Mouse (Mus musculus) embryonic facial prominence, embryonic 13.5 days (tissue): ENCODE measurements around the gene Fgf2. TPM values are rescaled to one million over a fixed set of nuclear protein-coding genes. Genes with fewer than 3 reads are reported as not detected.

Experiments
- ATAC-seq: fragments of 200-750 bp; cut with Nextera tagmentation; 2 replicates; pipeline ENCODE4 v1.8.0; 2017; ENCODE audit warnings: low read depth; ENCODE audit not compliant: insufficient number of reproducible peaks, insufficient read depth, low FRiP score, low TSS enrichment
- H3K27ac ChIP-seq: fragments of 300-500 bp; sonication (generic); 2 replicates; pipeline ENCODE4 v1.5.1; 2015; ENCODE audit warnings: moderate library complexity, mild to moderate bottlenecking, inconsistent platforms
- H3K27me3 ChIP-seq: fragments of 300-500 bp; sonication (generic); 2 replicates; pipeline ENCODE4 v1.6.1; 2015; ENCODE audit warnings: mild to moderate bottlenecking, inconsistent platforms
- H3K36me3 ChIP-seq: fragments of 300-500 bp; sonication (generic); 2 replicates; pipeline ENCODE4 v1.6.1; 2015; ENCODE audit warnings: mild to moderate bottlenecking, inconsistent platforms
- H3K4me1 ChIP-seq: fragments of 300-500 bp; sonication (generic); 2 replicates; pipeline ENCODE4 v1.6.1; 2015; ENCODE audit warnings: inconsistent platforms
- H3K4me2 ChIP-seq: fragments of 300-500 bp; sonication (generic); 2 replicates; pipeline ENCODE4 v1.6.1; 2015; ENCODE audit warnings: moderate library complexity, mild to moderate bottlenecking, inconsistent platforms
- H3K4me3 ChIP-seq: fragments of 300-500 bp; sonication (generic); 2 replicates; pipeline ENCODE4 v1.5.1; 2015; ENCODE audit warnings: mild to moderate bottlenecking, inconsistent platforms
- H3K9ac ChIP-seq: fragments of 300-500 bp; sonication (generic); 2 replicates; pipeline ENCODE4 v1.6.1; 2015; ENCODE audit warnings: mild to moderate bottlenecking, inconsistent platforms
- H3K9me3 ChIP-seq: fragments of 300-500 bp; sonication (generic); 2 replicates; pipeline ENCODE4 v1.6.1; 2016; ENCODE audit warnings: inconsistent platforms
- WGBS: fragments of 180-500 bp; shearing (Covaris S2); methylation state at CpG from one replicate; pipeline ENCODE4 v1.1.7; 2015; ENCODE audit warnings: mixed read lengths; 5-methylcytosine and 5-hydroxymethylcytosine counted together
- polyA plus RNA-seq: library from polyadenylated mRNA; unstranded; fragments of >200 nt; fragmentation: Nextera tagmentation; extraction: Ambion mirVana; gene quantifications from 2 replicates; pipeline ENCODE4 v1.2.1, GENCODE M21; 2015

The Fgf2 gene
- polyA plus RNA-seq, 1 experiment from 2014 or later, result 4.7 TPM

DNA sequence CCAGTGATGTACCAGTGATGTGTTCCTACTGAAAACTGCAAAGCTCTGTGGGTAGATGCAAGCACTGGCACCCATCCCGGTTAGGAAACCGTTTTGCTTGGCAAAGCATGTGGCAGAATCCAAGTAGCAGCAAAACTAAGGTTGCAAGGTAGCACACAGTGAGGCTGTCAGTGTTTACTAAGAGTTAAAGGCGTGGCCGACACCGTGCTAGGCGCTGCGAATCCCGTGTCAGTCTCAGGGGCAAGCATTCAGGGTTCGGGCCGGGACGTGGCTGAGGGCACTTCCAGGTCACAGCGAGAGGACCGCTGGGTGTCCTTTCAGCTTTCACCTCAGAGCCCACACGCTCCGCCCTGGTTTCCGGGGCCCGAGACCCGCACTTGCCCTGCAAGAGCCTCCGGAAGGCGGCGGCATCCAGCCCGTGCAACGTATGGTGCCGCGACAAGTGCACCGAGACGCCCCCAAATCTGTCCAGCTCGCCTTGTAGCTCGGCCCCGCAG, 70.9 kb downstream of the Fgf2 start:
- H3K4me1 ChIP-seq, result peaks cover 20% of the 10 kb centered on the region
- ATAC-seq, result no peak
- WGBS, result under 1% methylated on average over 30 of the region's 30 CpGs

DNA sequence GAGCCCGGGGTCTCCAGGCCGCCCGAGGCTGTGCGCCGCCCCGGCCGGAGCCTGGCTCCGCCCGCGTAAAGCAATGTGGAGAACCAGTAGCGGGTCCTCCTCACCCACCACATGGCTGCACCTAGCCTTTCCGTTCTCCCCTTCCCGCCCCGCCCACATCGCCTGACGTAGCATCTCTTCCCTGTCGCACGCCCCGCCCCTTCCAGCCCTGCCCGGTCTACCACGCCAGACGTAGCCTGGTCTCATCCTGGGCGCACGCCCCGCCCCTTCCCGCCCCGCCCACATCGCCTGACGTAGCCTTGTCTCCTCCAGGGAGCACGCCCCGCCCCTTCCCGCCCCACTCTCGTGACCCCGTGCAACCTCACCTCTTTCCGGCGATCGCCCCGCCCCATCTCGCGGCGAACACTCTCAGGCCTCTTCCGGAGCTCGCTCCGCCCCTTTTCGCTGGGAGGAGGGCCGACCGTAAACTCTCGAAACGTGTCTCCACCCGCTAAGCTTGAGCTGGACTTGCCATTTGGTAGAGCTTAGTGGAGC, 71.4 kb downstream of the Fgf2 start, which contains the start of gene Spata5:
TSS of gene Spata5 (plus strand) at position 439 of the 534 bp plus-strand sequence.
- under 1% methylated on average over 48 of the region's 50 CpGs for WGBS
- Histone ChIP-seq H3K4me2 (peak within 1 kb of the TSS; percentile 89), H3K36me3 (no peaks in the 10 kb centered on the region)

More for the DNA sequence above, 70.9 kb downstream of the Fgf2 start:
- Histone ChIP-seq H3K27ac (peak overlapping the region; percentile 88), H3K9me3 (no peaks in the 10 kb centered on the region), H3K4me3 (peak overlapping the region; percentile 88), H3K4me2 (peak overlapping the region; percentile 75), H3K9ac (peak overlapping the region; percentile 84), H3K36me3 (no peaks in the 10 kb centered on the region), H3K27me3 (no peaks in the 10 kb centered on the region)

DNA sequence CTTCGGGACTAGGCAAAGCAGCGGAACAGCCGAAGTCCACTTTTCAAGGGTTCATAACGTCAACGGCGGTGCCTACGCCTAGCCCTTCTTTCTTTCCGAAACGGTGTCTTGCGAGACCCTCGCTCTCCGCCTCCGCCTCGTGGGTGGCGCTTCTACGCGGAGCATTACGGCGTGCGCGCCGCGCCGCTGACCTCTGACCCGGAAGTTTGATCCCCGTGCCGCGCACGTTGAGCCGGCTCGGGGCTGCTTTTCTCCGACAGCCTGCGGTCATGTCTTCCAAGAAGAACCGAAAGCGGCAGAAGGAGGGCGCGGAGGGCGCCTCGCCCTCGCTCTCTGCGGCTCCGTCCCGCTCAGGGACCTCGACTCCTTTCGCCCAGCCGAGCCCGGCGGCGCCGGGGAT, 71.9 kb downstream of the Fgf2 start, which contains the start of gene Nudt6:
TSS of gene Nudt6 (minus strand) at position 140 of the 400 bp plus-strand sequence.
- WGBS, result under 1% methylated on average over 50 of the region's 50 CpGs
- Histone ChIP-seq H3K9ac (peak within 1 kb of the TSS; percentile 89), H3K9me3 (no peaks in the 10 kb centered on the region), H3K36me3 (peaks cover 3% of the 10 kb centered on the region; the same call in 1 of the 2 replicates), H3K4me1 (peaks cover 17% of the 10 kb centered on the region), H3K4me3 (peak within 1 kb of the TSS; percentile 88), H3K4me2 (peak within 1 kb of the TSS; percentile 89), H3K27me3 (no peaks in the 10 kb centered on the region), H3K27ac (peak within 1 kb of the TSS; percentile 88)
- ATAC-seq, result peak; percentile 87

More for the DNA sequence above, 71.4 kb downstream of the Fgf2 start, which contains the start of gene Spata5:
- Histone ChIP-seq H3K4me1 (peaks cover 20% of the 10 kb centered on the region), H3K9ac (peak within 1 kb of the TSS; percentile 89), H3K27me3 (no peaks in the 10 kb centered on the region), H3K4me3 (peak within 1 kb of the TSS; percentile 88), H3K27ac (peak within 1 kb of the TSS; percentile 88), H3K9me3 (no peaks in the 10 kb centered on the region)
- ATAC-seq, result peak; percentile 97

DNA sequence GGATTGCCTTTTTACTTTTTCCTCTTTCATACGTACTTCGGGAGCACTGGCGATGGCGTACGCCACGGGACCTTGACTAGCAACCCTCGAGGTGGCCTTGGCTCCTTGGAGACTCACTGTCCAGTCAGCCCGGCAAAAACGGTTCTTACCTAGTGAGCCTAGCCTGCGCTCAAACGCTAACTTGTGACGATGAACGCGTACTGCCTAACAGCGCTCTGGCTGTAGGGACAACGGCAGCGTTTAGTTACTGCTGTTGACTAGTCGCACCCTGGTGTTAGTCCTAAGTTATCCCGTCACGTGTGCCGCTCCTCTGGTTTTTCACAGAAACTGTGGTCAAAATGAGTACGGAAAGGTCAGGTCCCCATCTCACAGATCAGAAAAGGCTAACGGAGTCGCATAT, 72.5 kb downstream of the Fgf2 start:
- Histone ChIP-seq H3K9me3 (no peaks in the 10 kb centered on the region), H3K27me3 (no peaks in the 10 kb centered on the region), H3K4me2 (peak overlapping the region; percentile 89), H3K4me3 (peak overlapping the region; percentile 88), H3K36me3 (peaks cover 7% of the 10 kb centered on the region), H3K4me1 (peaks cover 17% of the 10 kb centered on the region), H3K27ac (peak overlapping the region; percentile 88), H3K9ac (peak overlapping the region; percentile 89)
- no peak for ATAC-seq
- WGBS, result 0% methylated on average over 24 of the region's 24 CpGs

DNA sequence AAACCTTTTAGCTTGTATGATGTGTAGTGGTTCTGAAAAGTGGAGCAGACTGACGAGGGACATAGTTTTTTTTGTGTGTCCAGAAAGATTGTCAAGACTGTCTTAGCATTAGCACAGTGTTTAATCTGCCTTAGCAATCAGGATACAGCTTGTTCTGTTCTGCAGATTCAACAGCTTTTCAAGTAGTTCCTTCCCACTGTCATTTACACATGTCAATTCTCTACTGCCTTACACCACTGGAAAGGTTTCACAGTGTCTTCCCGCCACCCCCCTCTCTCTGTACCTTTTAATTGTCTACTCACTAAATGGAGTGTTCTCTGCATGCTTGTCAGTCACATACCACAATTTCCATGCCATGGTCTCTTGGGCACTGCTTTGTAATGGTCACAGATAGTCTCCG, 73.0 kb downstream of the Fgf2 start:
- H3K27me3 ChIP-seq, result no peaks in the 10 kb centered on the region
- H3K9me3 ChIP-seq, result no peaks in the 10 kb centered on the region
- no peak for ATAC-seq
- no peak overlapping the region for H3K27ac ChIP-seq
- peaks cover 10% of the 10 kb centered on the region for H3K36me3 ChIP-seq
- peak overlapping the region; percentile 89 for H3K9ac ChIP-seq
- H3K4me2 ChIP-seq, result peak overlapping the region; percentile 89
- peak overlapping the region; percentile 88 for H3K4me3 ChIP-seq
- 7% methylated on average over 3 of the region's 3 CpGs for WGBS
- peaks cover 17% of the 10 kb centered on the region for H3K4me1 ChIP-seq

DNA sequence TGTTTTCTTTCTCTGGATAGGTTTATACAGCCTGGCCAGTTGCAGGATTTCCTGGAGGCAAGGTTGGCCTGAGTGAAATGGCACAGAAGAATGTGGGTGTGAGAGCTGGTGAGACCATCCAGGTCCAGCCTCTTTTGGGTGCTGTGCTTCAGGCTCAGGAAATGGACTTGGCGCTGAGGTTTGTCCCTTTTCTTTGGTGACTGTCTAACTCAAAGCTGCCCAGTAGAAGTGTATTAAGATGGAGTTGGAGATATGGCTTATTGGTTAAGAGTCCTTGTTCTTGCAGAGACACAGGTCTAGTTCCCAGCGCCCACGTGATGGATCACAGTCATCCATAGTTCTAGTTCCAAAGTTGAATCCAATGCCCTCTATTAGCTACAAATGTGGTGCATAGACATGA, 77.9 kb downstream of the Fgf2 start:
- Histone ChIP-seq H3K4me1 (peaks cover 4% of the 10 kb centered on the region), H3K9me3 (no peaks in the 10 kb centered on the region), H3K27me3 (no peaks in the 10 kb centered on the region), H3K4me2 (no peak overlapping the region), H3K27ac (no peak overlapping the region), H3K9ac (no peak overlapping the region), H3K4me3 (no peak overlapping the region), H3K36me3 (peaks cover 31% of the 10 kb centered on the region)
- WGBS, result 92% methylated on average over 3 of the region's 3 CpGs
- no peak for ATAC-seq

DNA sequence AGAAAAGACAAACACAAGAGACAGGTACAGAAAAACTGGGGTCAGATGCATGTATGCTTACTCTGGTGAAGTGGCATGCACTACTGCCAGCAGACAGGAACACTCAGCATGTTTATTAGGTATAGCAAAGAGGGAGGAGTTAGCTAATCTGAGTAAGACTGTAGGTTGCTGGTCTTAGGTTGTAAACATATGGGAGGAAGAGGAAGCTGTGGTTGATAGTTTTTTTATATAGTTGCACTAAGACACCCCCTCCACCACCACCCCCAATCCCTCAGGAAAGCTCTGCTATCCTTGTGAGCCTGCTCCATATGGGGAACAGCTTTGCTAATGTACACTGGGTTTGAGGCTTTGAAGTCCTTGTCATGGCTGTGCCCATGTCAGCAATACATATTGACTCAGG, 82.2 kb downstream of the Fgf2 start:
- H3K9me3 ChIP-seq, result no peaks in the 10 kb centered on the region
- H3K27me3 ChIP-seq, result no peaks in the 10 kb centered on the region
- no peaks in the 10 kb centered on the region for H3K4me1 ChIP-seq
- no peak overlapping the region for H3K4me2 ChIP-seq
- H3K9ac ChIP-seq, result no peak overlapping the region
- H3K4me3 ChIP-seq, result no peak overlapping the region
- no peak for ATAC-seq
- H3K36me3 ChIP-seq, result peaks cover 46% of the 10 kb centered on the region
- no peak overlapping the region for H3K27ac ChIP-seq

DNA sequence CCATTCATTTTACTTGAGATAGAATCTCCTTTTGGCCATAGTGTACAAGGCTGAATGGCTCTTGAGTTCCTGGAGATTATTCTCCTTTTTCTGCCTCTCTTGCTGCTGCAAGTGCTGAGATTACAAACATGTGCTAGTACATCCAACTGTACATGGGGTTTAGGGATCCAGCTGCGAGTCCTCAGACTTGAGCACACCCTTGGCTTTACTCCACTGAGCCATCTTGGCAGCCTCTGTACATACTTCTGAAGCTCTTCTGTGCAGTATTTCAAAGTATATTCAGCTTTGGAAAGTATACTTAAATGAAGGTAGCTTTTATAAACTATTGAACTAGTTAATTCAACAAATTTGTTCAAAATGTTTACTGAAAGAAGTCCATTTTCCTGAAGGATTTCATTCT, 91.6 kb downstream of the Fgf2 start:
- H3K9ac ChIP-seq, result no peak overlapping the region
- H3K4me1 ChIP-seq, result no peaks in the 10 kb centered on the region
- no peaks in the 10 kb centered on the region for H3K9me3 ChIP-seq
- no peak for ATAC-seq
- H3K4me3 ChIP-seq, result no peak overlapping the region
- H3K27me3 ChIP-seq, result no peaks in the 10 kb centered on the region
- peaks cover 36% of the 10 kb centered on the region for H3K36me3 ChIP-seq
- no peak overlapping the region for H3K4me2 ChIP-seq
- H3K27ac ChIP-seq, result no peak overlapping the region
- WGBS, result 83% methylated on average over 1 of the region's 1 CpGs

DNA sequence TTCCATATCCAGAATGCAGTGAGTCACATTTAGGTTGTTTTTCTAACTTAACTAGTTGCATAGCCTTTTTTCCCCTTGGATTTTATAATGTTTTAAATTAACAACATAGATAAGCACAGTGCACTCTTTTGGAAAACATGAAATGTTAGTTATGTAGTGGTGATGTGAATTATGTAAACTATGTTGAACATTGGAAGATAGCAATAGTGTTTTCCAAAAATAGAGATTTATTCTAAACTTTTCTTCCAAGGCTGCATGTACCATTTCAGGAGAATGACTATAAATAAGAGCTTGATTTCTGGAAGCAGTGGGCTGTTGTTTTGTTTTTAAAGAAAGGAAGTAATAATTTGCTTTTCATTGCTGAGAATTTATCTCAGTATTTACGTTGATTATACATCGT, 95.3 kb downstream of the Fgf2 start:
- Histone ChIP-seq H3K9me3 (no peaks in the 10 kb centered on the region), H3K27ac (no peak overlapping the region), H3K36me3 (peaks cover 24% of the 10 kb centered on the region), H3K4me3 (no peak overlapping the region), H3K9ac (no peak overlapping the region), H3K27me3 (no peaks in the 10 kb centered on the region), H3K4me2 (no peak overlapping the region), H3K4me1 (no peaks in the 10 kb centered on the region)
- WGBS, result 93% methylated on average over 2 of the region's 2 CpGs
- no peak for ATAC-seq

DNA sequence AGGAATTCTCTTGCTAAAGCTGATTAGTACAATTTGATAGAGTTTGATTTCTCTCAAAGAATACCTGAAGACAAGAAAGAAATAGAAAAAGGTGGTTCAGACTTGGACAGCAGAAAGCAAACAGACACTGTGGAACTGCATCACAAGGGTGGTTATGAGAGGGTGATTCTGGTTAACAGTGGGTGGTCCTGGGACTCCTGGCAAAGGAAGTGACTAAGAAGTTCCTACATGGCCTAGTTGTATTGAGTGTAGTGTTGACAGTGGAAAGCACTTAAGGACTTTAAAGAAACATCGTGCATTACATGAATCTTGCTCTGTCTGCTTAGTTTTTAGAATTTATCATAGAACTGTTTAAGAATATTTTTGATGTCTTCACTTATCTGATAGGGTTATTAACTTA, 107.8 kb downstream of the Fgf2 start:
- Histone ChIP-seq H3K27ac (no peak overlapping the region), H3K36me3 (peaks cover 11% of the 10 kb centered on the region), H3K4me3 (no peak overlapping the region), H3K4me2 (no peak overlapping the region), H3K9ac (no peak overlapping the region), H3K27me3 (no peaks in the 10 kb centered on the region), H3K4me1 (no peaks in the 10 kb centered on the region), H3K9me3 (no peaks in the 10 kb centered on the region)
- ATAC-seq, result no peak
- WGBS, result 96% methylated on average over 1 of the region's 1 CpGs
